Mouse (Mus musculus) heart, embryonic 13.5 days (tissue): ENCODE measurements around the gene Rph3al. TPM values are rescaled to one million over a fixed set of nuclear protein-coding genes. Genes with fewer than 3 reads are reported as not detected.
A peak's percentile ranks its signal among the peaks of the same experiment; 100 is the strongest.

ENCODE experiments used
- ATAC-seq: fragments of 200-750 bp; cut with Nextera tagmentation; 2 replicates; pipeline ENCODE4 v1.8.0; 2017; ENCODE audit warnings: moderate TSS enrichment; ENCODE audit not compliant: insufficient number of reproducible peaks, low FRiP score, low TSS enrichment; ENCODE audit errors: extremely low read depth
- H3K27ac ChIP-seq: fragments of 300-500 bp; sonication (generic); replicated peaks from 2 replicates; pipeline ENCODE4 v1.5.1; 2015; ENCODE audit warnings: moderate library complexity, mild to moderate bottlenecking, inconsistent platforms
- H3K27me3 ChIP-seq: fragments of 300-500 bp; sonication (generic); replicated peaks from 2 replicates; pipeline ENCODE4 v1.6.1; 2015; ENCODE audit warnings: mild to moderate bottlenecking, inconsistent platforms
- H3K36me3 ChIP-seq: fragments of 300-500 bp; sonication (generic); 2 replicates; pipeline ENCODE4 v1.6.1; 2015; ENCODE audit warnings: mild to moderate bottlenecking, inconsistent platforms
- H3K4me1 ChIP-seq: fragments of 300-500 bp; sonication (generic); 2 replicates; pipeline ENCODE4 v1.6.1; 2015; ENCODE audit warnings: inconsistent platforms
- H3K4me2 ChIP-seq: fragments of 300-500 bp; sonication (generic); 2 replicates; pipeline ENCODE4 v1.6.1; 2015; ENCODE audit warnings: inconsistent platforms, mild to moderate bottlenecking, moderate library complexity
- H3K4me3 ChIP-seq: fragments of 300-500 bp; sonication (generic); 2 replicates; pipeline ENCODE4 v1.5.1; 2015; ENCODE audit warnings: moderate library complexity, mild to moderate bottlenecking, inconsistent platforms
- H3K9ac ChIP-seq: fragments of 300-500 bp; sonication (generic); 2 replicates; pipeline ENCODE4 v1.6.1; 2015; ENCODE audit warnings: inconsistent platforms, mild to moderate bottlenecking, moderate library complexity
- H3K9me3 ChIP-seq: fragments of 300-500 bp; sonication (generic); 2 replicates; pipeline ENCODE4 v1.6.1; 2016; ENCODE audit warnings: inconsistent platforms
- WGBS: fragments of 180-500 bp; shearing (Covaris S2); methylation state at CpG from one replicate; pipeline ENCODE4 v1.1.7; 2015; ENCODE audit warnings: mixed read lengths; 5-methylcytosine and 5-hydroxymethylcytosine counted together
- polyA plus RNA-seq: library from polyadenylated mRNA; unstranded; fragments of >200 nt; fragmentation: Nextera tagmentation; extraction: Ambion mirVana; gene quantifications from 2 replicates; pipeline ENCODE4 v1.2.1, GENCODE M21; 2015

Rph3al gene
- polyA plus RNA-seq, 1 experiment from 2014 or later = 5.3 TPM

GRCm38 (mm10) chr11:75880064-75880463, 58.2 kb downstream of the Rph3al start:
- Histone ChIP-seq H3K4me3 (no peak overlapping the region), H3K4me1 (peaks cover 44% of the 10 kb centered on the region), H3K9ac (no peak overlapping the region), H3K27me3 (peaks cover 8% of the 10 kb centered on the region), H3K9me3 (no peaks in the 10 kb centered on the region), H3K4me2 (no peak overlapping the region), H3K36me3 (no peaks in the 10 kb centered on the region), H3K27ac (no peak overlapping the region)
- 61% methylated on average over 8 of the region's 8 CpGs for WGBS
- ATAC-seq = no peak

DNA sequence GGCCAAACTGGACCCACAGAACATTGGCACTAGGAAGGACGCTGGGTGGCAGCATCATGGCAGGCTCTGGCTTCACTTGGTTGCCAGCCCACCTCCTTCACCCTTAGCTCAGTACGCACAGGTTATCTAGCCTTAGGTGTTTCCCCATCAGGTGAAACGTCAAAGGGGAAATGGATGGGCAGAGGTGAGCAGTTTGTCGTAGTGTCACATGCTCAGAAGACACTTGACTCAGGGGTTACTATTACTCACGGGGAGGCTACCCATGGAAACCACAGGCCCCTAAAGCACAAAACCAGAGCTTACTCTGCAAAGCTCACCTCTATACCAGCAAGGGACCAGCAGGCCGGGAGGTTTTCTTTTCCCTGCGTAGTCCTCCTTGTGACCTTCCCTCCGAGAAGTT, 59.8 kb downstream of the Rph3al start:
- Histone ChIP-seq H3K36me3 (no peaks in the 10 kb centered on the region), H3K27ac (no peak overlapping the region), H3K4me2 (no peak overlapping the region), H3K4me3 (no peak overlapping the region), H3K9ac (no peak overlapping the region), H3K4me1 (peaks cover 44% of the 10 kb centered on the region), H3K27me3 (peaks cover 8% of the 10 kb centered on the region), H3K9me3 (no peaks in the 10 kb centered on the region)
- ATAC-seq = no peak
- WGBS = 73% methylated on average over 8 of the region's 8 CpGs

GRCm38 (mm10) chr11:75876043-75876780, 62.0 kb downstream of the Rph3al start:
- Histone ChIP-seq H3K4me1 (peaks cover 44% of the 10 kb centered on the region), H3K4me3 (no peak overlapping the region), H3K4me2 (peak overlapping the region; percentile 50), H3K36me3 (no peaks in the 10 kb centered on the region), H3K9me3 (no peaks in the 10 kb centered on the region), H3K9ac (peak overlapping the region; percentile 33; the same call in 1 of the 2 replicates), H3K27ac (peak overlapping the region; percentile 20; the same call in 1 of the 2 replicates), H3K27me3 (peaks cover 8% of the 10 kb centered on the region)
- ATAC-seq = no peak
- 10% methylated on average over 14 of the region's 15 CpGs for WGBS

DNA sequence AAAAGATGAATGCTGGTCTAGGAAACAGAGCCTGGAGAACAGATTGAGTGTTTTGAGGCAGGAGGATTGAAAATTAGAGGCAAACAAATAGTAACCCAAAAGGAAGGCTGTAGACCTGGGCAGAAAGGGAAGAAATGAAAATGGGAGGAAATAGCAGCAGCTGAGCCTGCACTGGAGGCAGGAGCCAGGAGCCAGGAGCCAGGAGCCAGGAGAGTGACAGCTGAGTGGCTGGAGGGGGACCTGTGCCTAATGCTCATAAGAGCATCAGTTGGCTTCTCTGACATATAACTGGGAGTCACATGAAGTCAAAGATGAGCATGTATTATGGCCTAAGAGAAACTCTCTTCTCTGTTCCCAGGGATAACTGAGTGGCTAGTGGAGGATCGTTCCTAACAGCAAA, 66.5 kb downstream of the Rph3al start:
- WGBS = 83% methylated on average over 1 of the region's 1 CpGs

GRCm38 (mm10) chr11:75870947-75871346, 67.3 kb downstream of the Rph3al start:
- Histone ChIP-seq H3K27me3 (peaks cover 9% of the 10 kb centered on the region; the same call in 1 of the 2 replicates), H3K4me2 (no peak overlapping the region), H3K4me1 (peaks cover 8% of the 10 kb centered on the region), H3K4me3 (no peak overlapping the region), H3K27ac (no peak overlapping the region), H3K9me3 (no peaks in the 10 kb centered on the region), H3K36me3 (no peaks in the 10 kb centered on the region), H3K9ac (no peak overlapping the region)
- no peak for ATAC-seq
- 54% methylated on average over 4 of the region's 4 CpGs for WGBS

More for the DNA sequence above, 66.5 kb downstream of the Rph3al start:
- no peak overlapping the region for H3K9ac ChIP-seq
- no peaks in the 10 kb centered on the region for H3K36me3 ChIP-seq
- H3K4me3 ChIP-seq = no peak overlapping the region
- peaks cover 13% of the 10 kb centered on the region for H3K4me1 ChIP-seq
- peaks cover 9% of the 10 kb centered on the region; the same call in 1 of the 2 replicates for H3K27me3 ChIP-seq
- H3K4me2 ChIP-seq = no peak overlapping the region
- ATAC-seq = no peak
- H3K27ac ChIP-seq = no peak overlapping the region
- no peaks in the 10 kb centered on the region for H3K9me3 ChIP-seq

GRCm38 (mm10) chr11:75870386-75870785, 67.8 kb downstream of the Rph3al start:
- H3K4me1 ChIP-seq = peaks cover 8% of the 10 kb centered on the region
- no peak overlapping the region for H3K4me2 ChIP-seq
- no peak overlapping the region for H3K27ac ChIP-seq
- H3K4me3 ChIP-seq = no peak overlapping the region
- no peak overlapping the region for H3K9ac ChIP-seq
- ATAC-seq = no peak
- H3K27me3 ChIP-seq = peaks cover 9% of the 10 kb centered on the region; the same call in 1 of the 2 replicates
- H3K9me3 ChIP-seq = no peaks in the 10 kb centered on the region
- 69% methylated on average over 5 of the region's 5 CpGs for WGBS
- no peaks in the 10 kb centered on the region for H3K36me3 ChIP-seq

DNA sequence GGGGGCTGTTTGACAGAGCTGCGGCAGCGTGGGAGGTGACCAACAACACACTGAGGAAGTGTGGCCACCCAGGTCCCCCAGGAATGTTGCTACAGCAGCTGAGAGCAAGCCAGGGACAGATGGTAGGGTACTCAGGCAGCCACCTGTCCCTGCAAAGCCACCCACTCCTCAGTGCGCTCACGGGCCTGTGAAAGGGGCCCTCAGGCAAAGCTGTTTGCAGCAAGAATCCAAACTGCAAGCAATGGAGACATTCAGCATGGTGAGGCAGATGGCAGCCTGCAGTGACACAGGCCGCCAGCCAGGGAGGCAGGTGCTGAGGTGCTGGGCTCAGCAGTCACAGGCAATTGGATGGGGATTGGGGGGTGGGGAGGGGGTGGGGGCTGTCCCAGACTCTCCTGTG, 68.3 kb downstream of the Rph3al start:
- H3K27ac ChIP-seq = no peak overlapping the region
- H3K4me3 ChIP-seq = no peak overlapping the region
- no peaks in the 10 kb centered on the region for H3K36me3 ChIP-seq
- no peak overlapping the region for H3K4me2 ChIP-seq
- no peaks in the 10 kb centered on the region for H3K9me3 ChIP-seq
- WGBS = 59% methylated on average over 5 of the region's 5 CpGs
- ATAC-seq = no peak
- H3K9ac ChIP-seq = no peak overlapping the region
- H3K27me3 ChIP-seq = peaks cover 9% of the 10 kb centered on the region; the same call in 1 of the 2 replicates
- peaks cover 13% of the 10 kb centered on the region for H3K4me1 ChIP-seq

GRCm38 (mm10) chr11:75866861-75867260, 71.4 kb downstream of the Rph3al start:
- Histone ChIP-seq H3K27ac (no peak overlapping the region), H3K9me3 (no peaks in the 10 kb centered on the region), H3K9ac (no peak overlapping the region), H3K4me2 (no peak overlapping the region), H3K27me3 (peaks cover 9% of the 10 kb centered on the region; the same call in 1 of the 2 replicates), H3K4me1 (peaks cover 29% of the 10 kb centered on the region), H3K4me3 (no peak overlapping the region), H3K36me3 (no peaks in the 10 kb centered on the region)
- WGBS = 68% methylated on average over 4 of the region's 4 CpGs
- no peak for ATAC-seq

GRCm38 (mm10) chr11:75865859-75866258, 72.4 kb downstream of the Rph3al start:
- H3K27me3 ChIP-seq = peaks cover 9% of the 10 kb centered on the region; the same call in 1 of the 2 replicates
- WGBS = 50% methylated on average over 9 of the region's 9 CpGs
- no peak overlapping the region for H3K4me3 ChIP-seq
- no peak overlapping the region for H3K9ac ChIP-seq
- H3K4me2 ChIP-seq = no peak overlapping the region
- 0 out of 2 replicates have a peak overlapping the region, but pooled peaks have one; percentile 20 for H3K27ac ChIP-seq
- H3K36me3 ChIP-seq = no peaks in the 10 kb centered on the region
- H3K4me1 ChIP-seq = peaks cover 38% of the 10 kb centered on the region
- H3K9me3 ChIP-seq = no peaks in the 10 kb centered on the region
- no peak for ATAC-seq

DNA sequence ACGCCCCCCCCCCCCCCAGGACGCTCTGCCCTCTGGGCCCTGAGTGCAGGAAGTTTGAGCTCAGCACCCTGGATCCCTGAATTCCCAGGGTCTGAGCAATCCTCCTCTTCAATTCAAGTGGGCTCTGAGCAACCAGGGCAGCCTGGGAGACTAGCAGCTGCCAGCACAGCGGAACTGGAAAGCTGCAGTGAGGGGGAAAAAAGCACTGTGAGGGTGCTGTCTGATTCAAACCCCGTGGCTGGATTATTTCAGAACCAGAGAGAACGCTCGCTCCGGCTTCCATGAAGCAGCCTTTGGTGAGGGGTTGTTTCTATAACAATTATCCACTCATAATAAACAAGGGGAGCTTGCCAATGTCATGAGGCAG, 73.0 kb downstream of the Rph3al start:
- Histone ChIP-seq H3K9ac (peak overlapping the region; percentile 56), H3K36me3 (no peaks in the 10 kb centered on the region), H3K9me3 (no peaks in the 10 kb centered on the region), H3K4me2 (0 out of 2 replicates have a peak overlapping the region, but pooled peaks have one; percentile 13), H3K4me1 (peaks cover 44% of the 10 kb centered on the region), H3K4me3 (no peak overlapping the region), H3K27ac (peak overlapping the region; percentile 20; the same call in 1 of the 2 replicates), H3K27me3 (peaks cover 9% of the 10 kb centered on the region; the same call in 1 of the 2 replicates)
- ATAC-seq = no peak
- 24% methylated on average over 7 of the region's 7 CpGs for WGBS

GRCm38 (mm10) chr11:75864529-75865252, 73.5 kb downstream of the Rph3al start:
- no peak for ATAC-seq
- no peak overlapping the region for H3K4me3 ChIP-seq
- H3K9ac ChIP-seq = peak overlapping the region; percentile 56
- H3K36me3 ChIP-seq = no peaks in the 10 kb centered on the region
- WGBS = 30% methylated on average over 4 of the region's 4 CpGs
- H3K9me3 ChIP-seq = no peaks in the 10 kb centered on the region
- peaks cover 49% of the 10 kb centered on the region for H3K4me1 ChIP-seq
- peaks cover 9% of the 10 kb centered on the region; the same call in 1 of the 2 replicates for H3K27me3 ChIP-seq
- H3K4me2 ChIP-seq = no peak overlapping the region
- peak overlapping the region; percentile 20; the same call in 1 of the 2 replicates for H3K27ac ChIP-seq
